Mouse (Mus musculus): ENCODE results near the gene Tyw1.
A peak's percentile ranks its signal among the peaks of the same experiment; 100 is the strongest.

Tyw1 gene

DNA sequence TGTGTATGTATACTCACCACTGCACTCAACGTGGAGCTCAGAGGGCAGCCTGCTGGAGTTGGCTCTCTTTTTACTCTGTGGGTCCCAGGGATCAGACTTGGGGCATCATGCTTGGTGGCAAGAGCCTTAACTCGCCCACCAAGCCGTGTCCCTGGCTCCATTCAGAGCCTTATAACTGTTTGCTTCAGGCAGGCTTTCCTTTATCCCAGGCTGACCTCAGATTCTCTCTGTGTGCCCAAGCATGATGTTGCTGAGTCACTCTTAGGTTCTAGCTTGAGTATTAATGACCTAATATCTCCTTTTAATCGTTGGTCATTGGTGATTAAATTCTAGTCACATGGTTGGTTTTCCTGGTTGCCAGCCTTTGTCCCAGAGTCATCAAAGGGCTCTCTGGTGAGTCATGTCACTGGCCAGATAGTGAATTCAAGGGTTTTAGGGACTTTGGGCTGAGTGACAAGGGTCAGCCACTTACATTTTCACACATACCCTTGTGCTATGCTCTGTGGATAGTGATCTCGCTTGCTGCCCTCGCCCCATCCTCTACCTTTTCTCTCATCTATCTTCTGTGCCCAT, 9.1 kb downstream of the Tyw1 start:
- DNase-seq (ENCODE audit: low spot score in 2 of 2) = no peak

DNA sequence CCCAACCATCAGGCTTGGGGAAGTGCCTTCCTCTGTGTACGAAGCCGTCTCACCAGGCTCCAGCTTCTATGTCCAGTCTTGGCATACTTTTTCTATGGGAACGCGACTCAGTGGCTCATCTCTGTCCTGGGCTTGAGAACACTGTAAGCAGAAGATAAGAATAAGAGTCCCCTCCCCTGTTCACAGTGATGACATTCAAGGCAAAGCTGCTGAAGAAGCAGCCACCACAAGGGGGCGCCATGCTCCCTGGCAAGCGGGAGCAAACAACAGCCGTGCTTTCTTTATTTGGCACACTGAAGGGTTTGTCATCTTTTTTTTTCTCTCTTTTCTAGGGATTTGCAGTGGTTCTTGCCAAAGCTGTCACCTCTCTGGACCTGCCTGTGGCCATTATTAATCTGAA, 11.2 kb downstream of the Tyw1 start:
- no peak for DNase-seq (ENCODE audit: low spot score in 2 of 2)

DNA sequence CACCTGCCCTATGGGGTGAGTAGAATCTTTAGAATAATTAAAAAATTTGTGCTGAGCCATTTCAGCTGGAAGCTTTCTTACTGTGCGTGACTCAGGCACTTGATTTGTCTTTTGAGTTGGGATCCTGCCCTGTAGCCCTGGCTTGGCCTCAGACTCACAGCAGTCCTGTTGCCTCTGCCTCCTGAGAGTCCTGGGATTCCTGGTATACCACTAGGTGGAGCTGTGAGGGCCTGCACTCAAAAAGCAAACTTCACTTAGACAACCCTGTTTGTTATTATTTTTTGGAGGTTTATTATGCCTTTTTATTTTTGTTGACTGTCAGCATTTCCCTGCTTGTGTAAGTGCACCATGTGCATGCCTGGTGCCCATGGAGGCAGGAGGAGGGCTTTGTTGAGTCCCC, 11.9 kb downstream of the Tyw1 start:
- DNase-seq (ENCODE audit: low spot score in 2 of 2) = no peak

DNA sequence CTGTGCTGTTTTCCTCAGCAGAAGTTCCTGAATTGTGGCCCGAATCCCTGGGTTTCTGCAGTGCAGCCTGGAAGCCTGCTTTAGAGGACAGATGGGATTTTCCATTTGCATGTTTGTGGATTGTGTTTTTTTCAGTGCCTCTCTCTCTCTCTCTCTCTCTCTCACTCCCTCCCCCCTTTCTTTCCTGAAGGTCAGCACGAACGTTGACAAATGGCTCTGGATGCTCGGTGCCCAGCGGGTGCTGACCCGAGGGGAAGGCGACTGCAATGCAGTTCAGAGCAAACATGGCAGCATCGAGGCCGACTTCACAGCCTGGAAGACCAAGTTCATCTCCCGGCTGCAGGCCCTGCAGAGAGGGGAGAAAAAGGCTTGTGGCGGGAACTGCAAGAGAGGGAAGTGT, 13.6 kb downstream of the Tyw1 start:
- DNase-seq (ENCODE audit: low spot score in 2 of 2) = no peak

DNA sequence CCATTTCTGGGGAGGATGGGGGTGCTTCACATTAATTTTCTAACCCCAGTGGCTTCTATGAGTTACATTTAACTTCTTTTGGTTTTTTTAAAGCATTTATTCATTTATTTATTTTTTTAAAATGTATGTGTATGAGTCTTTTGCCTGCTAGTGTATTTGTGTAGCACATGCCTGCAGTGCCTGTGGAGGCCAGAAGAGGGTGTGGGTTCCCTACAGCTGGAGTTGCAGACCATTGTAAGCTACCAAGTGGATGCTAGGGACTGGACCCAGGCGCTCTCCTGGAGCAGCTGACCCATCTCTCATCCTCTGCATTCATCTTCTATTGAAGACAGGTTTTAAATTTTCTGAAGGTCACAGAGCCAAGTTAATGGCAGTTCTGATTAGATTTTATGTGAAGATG, 16.9 kb downstream of the Tyw1 start:
- DNase-seq (ENCODE audit: low spot score in 2 of 2) = no peak

DNA sequence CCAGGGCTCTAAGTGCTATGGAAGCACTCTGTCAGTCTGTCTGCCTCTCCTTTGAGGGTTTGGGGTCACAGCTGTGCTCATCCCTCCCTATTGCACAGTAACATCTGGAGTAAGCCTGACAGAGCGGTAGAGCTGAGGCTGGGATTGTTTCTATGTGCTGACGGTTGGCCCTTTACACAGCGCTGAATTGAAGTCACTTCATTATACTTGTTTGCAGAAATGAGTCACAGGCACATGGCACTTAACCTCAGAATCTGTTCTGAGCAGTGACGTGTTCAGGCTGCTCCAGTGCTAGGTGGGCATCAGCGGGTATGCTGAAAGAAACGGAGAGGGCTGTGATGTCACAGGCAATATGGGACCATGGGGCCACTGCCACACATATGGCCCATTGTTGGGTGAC, 17.6 kb downstream of the Tyw1 start:
- no peak for DNase-seq (ENCODE audit: low spot score in 2 of 2)

DNA sequence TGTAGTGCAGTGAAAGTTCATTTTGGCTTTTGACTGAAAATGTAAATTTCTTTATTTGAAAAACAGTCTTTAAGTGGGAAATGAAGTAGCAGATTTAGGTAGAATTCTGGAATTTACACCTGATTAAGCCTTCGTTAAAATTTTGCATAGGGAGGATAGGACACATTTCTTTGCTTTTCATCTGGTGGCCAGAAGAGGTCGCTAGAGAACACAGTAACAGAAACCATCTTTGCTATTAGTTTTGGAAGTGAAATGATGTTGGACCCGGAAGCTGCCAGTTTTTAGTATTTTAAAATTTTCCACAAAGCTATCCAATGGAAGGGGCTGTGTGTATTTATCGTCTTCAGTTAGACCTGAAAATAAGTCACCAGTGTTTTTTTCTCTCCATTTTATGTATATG, 20.1 kb downstream of the Tyw1 start:
- peak in 1 of 2 experiments; percentile 51 for DNase-seq (ENCODE audit: low spot score in 2 of 2)

DNA sequence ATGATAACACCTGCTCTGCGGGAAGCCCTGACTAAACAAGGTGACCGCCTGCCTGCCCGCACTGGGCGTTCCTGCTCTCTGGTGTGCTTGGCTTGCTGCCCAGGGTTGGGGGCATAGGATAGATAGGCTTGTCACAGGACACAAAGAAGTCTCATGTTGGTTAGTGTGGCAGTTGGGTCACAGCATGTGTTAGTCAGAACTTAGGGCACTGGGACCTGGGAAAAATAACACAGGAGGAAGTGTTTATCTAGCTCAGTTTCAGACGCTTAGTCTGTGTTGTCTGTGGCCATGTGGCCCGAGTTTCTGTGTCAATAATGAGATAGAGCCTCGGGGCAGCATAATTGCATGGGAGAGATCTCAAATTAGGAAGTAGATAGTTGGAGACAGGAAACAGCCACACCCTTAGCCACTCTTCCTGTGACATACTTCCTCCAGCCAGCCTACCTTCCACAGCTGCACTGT, 22.6 kb downstream of the Tyw1 start:
- no peak for DNase-seq (ENCODE audit: low spot score in 2 of 2)

DNA sequence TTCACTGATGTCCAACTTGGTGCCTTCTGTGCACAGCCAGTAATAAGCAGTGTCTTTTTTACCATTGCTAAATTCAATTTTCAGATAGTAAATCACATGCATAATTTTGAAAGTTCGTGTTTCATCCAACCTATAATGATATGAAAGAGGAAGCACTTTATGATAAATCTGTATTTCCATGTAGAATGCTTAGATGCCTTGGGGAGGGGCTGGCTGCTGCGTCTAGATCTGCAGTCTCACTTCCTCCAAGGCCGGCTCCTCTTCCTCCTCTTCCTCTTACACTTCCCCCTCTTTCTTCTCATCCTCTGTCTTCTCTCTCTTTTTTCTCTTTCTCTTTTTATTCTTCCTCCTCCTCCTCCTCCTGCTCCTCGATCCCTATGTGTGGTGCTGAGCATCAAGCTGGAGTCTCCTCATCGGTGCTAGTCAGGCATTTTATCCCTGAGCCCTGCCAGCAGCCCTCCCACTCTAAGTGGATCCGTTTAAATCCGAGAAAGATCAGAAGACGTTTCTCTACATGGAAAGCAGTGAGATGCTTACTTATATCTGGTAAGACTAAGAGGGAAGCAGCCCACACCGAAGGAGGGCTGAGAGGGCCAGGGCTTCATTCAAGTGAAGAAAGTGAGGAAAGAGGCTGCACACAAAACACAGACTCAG, 27.8 kb downstream of the Tyw1 start:
- no peak for DNase-seq (ENCODE audit: low spot score in 2 of 2)

DNA sequence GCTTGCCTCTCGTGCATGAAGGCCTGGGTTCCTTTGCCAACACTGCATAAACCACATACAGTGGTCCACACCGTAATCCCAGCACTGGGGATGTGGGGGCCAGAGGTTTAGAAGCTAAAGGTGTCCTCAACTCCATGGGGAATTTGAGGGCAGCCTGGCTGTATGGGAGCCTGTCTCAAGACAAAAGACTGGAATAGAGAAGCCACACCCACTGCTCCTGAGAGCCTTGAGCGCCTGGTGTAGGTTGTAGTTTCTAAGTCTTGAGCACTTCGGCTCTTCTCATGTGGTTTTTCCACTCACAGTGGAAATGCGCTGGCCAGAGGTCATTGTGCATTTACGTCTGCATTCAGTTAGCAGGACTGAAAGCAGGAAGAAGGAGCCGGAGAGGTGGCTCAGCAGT, 32.7 kb downstream of the Tyw1 start:
- DNase-seq (ENCODE audit: low spot score in 2 of 2) = no peak

DNA sequence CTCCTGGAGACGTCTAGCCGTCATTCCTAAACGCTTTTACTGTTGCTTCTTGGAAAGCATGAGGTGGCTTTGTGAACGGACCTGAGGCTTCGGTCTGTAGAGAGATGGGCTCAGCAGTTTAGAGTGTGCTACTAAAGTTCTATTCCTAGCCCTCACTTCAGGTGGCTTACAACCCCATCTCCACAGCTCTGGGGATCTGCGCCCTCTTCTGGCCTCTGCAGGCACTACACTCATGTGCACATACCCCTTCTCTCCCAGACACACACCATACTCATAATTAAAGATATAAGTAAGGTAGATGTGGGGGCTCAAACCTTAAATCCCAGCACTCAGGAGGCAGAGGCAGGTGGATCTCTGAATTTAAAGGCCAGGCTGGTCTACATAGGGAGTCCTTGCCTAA, 34.8 kb downstream of the Tyw1 start:
- DNase-seq (ENCODE audit: low spot score in 2 of 2) = no peak

DNA sequence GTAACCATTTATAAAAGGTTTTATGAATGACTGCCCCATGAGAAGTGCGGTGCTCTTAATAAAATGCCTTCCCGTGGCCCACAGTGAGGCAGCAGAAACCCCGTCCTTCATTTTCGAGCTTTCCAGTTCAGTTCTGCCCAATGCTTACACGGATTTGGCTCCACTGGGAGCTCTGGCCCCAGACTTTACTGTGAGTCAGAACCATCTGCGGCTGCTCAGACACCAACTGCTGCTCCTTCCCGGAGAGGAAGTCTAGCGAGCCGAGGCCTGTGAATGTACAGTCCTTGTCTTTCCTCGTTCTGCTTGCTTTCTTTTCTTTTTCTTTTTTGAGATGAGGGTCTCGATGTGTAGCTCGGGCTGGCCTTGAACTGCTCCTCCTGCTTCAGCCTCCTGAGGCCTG, 35.4 kb downstream of the Tyw1 start:
- DNase-seq (ENCODE audit: low spot score in 2 of 2) = peak; percentile 39 to 60

DNA sequence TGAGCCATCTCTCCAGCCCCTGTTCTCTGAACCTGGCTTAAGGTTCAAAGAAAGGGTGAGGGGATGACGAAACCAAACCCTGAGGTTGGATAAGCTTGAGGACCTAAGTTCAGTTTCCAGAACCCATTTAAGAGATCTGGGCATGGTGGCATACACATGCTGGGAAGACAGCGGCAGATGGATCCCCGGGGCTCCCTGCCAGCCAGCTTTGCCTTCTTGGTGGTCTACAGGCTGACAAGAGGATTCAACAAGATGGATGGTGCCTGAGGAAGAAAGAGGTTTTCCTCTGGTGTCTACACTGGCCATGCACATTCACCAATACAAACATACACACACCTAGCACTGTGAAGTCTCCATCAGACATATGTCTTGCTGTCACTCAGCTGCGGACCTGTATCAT, 37.6 kb downstream of the Tyw1 start:
- DNase-seq (ENCODE audit: low spot score in 2 of 2) = no peak

DNA sequence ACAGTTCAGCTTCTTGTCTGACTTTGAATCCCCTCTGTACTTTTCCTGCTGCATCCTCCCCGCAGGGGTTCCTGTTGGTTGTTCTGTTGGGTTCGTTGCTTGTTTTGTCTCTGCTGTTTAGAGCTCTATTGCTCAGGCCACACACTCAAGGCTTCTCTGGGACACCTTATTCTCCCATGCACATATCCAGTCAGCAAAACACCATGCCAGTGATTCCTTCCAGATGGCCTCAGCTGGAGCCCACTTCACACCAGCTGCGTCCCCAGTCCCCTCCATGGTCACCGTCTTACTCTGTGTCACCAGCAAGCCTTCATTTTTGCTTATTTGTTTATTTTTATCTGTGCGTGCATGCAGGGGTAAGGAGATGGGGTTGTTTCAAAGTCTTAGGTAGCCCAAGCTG, 38.5 kb downstream of the Tyw1 start:
- no peak for DNase-seq (ENCODE audit: low spot score in 2 of 2)

DNA sequence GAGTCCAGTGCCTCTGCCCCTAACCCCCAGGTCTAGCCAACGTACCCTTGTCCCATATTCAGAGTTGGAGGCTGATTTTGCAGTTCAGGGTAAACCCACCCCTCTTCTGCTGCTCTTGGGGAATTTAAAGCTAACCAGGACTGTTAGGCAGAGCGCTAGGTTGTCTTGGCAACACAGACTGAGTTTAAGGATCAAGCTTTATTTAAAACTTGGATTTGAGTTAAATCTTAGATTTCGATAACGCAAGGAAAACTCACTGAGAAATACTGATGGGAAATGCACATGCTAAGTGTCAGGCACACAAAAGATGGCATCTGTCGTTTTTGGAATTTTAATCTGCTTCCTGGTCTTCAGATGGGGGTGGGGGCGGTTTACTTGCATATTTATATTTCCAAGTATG, 39.2 kb downstream of the Tyw1 start:
- no peak for DNase-seq (ENCODE audit: low spot score in 2 of 2)

DNA sequence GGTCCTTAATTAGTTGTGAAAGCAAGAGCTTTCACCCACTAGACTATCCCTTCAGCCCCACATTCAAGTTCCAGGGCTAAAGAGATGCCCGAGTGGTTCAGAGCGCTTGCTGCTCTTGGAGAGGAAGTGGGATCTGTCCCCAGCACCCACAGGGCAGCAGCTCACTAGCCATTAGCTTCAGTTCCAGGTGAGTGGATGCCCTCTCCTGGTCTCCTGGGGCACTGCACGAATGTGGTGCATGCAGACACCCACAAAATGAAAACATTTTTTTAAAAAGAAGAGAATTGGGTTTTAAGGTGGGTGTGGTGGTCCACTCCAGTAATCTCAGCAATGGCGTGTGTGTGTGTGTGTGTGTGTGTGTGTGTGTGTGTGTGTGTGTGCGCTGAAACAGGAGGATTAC, 40.7 kb downstream of the Tyw1 start:
- DNase-seq (ENCODE audit: low spot score in 2 of 2) = no peak

DNA sequence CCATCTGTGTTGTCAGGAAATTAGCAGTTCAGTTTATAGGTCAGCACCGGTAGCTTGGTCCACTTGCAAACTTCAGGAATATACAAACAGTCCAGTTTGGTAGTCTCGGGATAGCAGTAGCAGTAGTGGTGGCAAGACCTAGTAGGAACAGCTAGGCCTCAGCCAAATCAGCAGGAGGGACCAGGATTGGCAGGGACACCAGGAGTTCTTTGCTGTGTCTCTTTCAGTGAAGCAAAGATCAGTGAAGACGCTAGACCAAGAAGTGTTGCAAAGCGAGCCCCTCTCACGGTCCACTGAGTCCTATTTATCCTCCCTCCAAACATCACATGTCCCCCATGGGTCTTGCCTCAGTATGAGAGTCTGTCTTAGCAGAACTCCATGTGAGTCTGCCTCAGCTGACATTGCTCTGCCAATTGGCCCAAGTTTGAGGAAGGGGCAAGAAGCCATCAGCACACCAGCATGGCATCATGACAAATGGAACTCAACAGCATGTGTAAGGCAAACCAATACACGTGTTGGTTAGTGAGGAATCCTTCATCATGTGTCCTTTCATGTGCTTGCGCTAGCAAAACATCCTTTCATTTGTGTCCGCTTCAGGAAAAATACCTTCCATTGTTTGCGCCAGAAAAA, 43.5 kb downstream of the Tyw1 start:
- DNase-seq (ENCODE audit: low spot score in 2 of 2) = no peak

DNA sequence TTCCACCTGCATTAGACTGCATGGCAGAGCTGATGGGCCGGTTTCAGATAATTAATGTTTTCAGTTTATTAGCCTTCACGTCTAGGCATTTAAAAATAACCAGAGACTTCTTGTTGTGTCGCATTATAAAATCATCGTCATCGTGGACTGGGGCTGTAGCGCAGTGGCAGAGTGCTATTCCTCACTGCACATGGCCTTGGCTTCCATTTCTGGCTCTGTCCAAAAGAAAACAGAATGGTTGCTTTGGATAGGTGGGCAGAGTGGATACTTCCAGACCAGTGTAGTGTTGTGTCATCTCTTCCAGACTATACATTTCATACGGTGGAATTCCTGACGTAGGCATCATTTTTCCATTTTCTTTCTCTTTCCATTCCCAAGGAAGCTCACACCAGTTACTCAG, 44.1 kb downstream of the Tyw1 start:
- DNase-seq (ENCODE audit: low spot score in 2 of 2) = no peak

DNA sequence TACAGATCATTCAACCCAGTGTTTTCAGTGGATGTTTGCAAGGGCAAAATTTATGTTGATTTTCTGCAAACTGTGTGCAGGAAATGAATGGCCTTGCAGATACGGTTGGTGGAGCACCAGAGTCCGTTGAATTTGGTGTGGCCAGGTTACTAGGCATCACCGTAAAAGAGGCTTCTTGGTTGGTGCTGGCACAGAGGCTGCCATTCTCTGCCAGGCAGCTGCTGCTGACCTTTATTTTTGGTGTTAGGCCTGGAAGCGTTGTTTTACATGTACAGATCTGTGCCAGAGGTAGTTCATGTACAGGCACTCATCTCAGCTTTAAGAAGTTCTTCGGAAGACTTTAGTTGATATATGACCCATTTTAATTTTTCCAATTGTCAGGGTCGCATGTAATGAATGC, 48.2 kb downstream of the Tyw1 start:
- no peak for DNase-seq (ENCODE audit: low spot score in 2 of 2)

DNA sequence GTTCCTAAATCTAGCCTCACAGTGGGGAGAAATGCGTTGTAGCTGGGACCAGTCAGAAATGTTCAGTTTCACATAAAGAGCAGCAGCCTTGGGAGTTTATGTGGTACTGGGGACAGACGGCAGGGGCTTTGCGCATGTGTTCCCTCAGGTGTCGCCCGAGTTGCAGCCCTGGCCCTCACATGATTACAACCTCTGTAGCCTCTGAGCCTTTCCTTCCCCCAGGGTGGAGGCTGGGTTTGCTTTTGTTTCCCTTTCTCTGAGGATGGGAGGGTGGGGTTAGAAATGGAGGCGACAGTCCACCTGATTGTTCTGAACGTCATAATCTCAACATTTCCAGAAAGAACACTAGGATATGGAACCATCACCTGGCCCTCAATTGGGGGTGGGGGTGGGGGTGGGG, 52.5 kb downstream of the Tyw1 start:
- no peak for DNase-seq (ENCODE audit: low spot score in 2 of 2)

DNA sequence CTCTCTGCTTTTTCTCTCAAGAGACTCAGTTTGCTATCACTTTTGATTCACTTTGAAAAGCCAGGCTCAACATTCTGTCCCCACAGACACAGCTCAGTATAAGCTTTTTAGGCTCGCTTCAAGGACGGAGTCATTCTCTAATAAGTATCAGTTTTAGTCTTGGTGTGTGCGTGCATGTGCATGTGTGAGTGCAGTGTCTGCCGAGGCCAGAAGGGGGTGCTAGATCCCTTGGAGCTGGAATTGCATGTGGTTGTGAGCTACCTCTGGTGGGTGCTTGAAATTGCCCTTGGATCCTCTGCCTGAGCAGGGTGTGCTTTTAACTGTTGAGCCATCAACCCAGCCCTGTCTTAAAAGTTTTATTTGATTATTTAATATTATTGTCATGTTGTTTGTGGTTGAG, 54.7 kb downstream of the Tyw1 start:
- no peak for DNase-seq (ENCODE audit: low spot score in 2 of 2)

DNA sequence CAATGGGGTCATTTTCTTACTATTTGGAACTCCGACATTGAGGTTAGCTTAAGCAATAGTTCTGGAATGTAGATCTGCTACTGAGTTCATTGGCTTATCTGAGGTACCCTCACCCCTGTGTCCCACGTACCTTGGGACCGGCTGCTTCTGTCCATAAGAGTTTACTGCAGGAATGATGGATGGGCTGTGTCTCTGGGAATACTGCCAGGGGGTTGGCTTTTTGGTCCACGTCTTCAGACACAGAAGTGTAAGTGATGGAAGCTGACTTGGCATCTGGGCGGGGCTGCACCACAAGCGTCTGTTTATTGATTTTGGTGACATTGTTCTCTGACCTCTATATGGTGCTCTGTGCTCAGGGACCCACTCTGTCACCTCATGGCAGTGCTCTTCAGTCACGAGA, 55.4 kb downstream of the Tyw1 start:
- DNase-seq (ENCODE audit: low spot score in 2 of 2) = no peak

DNA sequence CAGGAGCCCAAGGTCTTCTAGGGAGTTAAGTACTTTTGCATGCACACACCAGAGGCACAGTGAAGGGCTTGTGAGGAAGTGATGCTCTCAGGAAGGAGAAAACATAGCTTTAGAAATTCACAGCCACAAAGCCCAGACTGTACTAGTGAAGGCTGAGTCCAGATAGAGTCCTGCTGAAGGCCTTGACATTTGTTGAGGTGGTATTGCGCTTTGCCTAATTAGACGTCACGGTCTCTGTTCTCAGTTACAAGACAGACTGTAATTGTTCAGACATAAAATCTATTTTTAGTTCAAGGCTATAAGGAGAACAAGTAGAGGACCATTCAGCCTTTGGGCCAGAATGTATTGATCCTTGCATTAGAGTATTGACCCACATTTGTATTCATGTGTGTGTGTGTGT, 58.1 kb downstream of the Tyw1 start:
- DNase-seq (ENCODE audit: low spot score in 2 of 2) = no peak

DNA sequence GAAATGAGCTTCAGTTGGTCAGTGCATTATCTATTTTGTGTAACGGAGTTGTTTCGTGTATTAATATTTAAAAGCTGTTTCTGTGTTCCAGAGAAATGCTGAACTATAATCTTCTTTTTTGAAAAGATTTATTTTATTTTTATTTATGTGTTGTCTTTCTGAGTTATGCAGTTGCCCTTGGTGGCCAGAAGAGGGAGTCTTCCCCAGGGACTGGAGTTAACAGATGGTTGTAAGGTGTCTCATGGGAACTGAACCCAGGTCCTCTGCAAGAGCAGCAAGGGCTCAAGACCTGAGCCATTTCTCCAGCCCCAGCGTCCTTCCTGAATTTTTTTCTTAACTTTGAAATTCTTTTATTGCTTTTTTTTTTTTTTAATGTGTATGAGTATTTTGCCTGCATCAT, 59.5 kb downstream of the Tyw1 start:
- no peak for DNase-seq (ENCODE audit: low spot score in 2 of 2)

Data from frontal cortex, postnatal 36 days (tissue).